Mouse (Mus musculus) forebrain, embryonic 10.5 days (tissue): Measurements from ENCODE around the gene Trpm4. TPM values are rescaled to one million over a fixed set of nuclear protein-coding genes. Genes with fewer than 3 reads are reported as not detected.
A peak's percentile ranks its signal among the peaks of the same experiment; 100 is the strongest.

ENCODE experiments used
- DNase-seq: peaks from one replicate; pipeline ENCODE4 v3.0.0-alpha.2; 2017; ENCODE audit warnings: low spot score; ENCODE audit errors: extremely low spot score
- H3K27ac ChIP-seq: fragments of 300-500 bp; sonication (generic); 2 replicates; pipeline ENCODE4 v1.5.1; 2016; ENCODE audit warnings: mild to moderate bottlenecking
- H3K27me3 ChIP-seq: fragments of 300-500 bp; sonication (generic); 2 replicates; pipeline ENCODE4 v1.6.1; 2016; ENCODE audit warnings: mild to moderate bottlenecking; ENCODE audit not compliant: poor library complexity, severe bottlenecking
- H3K36me3 ChIP-seq: fragments of 300-500 bp; sonication (generic); replicated peaks from 2 replicates; pipeline ENCODE4 v1.6.1; 2016; ENCODE audit warnings: mild to moderate bottlenecking, moderate library complexity
- H3K4me1 ChIP-seq: fragments of 300-500 bp; sonication (generic); 2 replicates; pipeline ENCODE4 v1.6.1; 2016
- H3K4me3 ChIP-seq: fragments of 300-500 bp; sonication (generic); 2 replicates; pipeline ENCODE4 v1.5.1; 2016; ENCODE audit warnings: mild to moderate bottlenecking, moderate library complexity
- H3K9me3 ChIP-seq: fragments of 300-500 bp; sonication (generic); 2 replicates; pipeline ENCODE4 v1.6.1; 2016; ENCODE audit warnings: mild to moderate bottlenecking, moderate library complexity
- WGBS: fragments of 180-500 bp; shearing (Covaris S2); methylation state at CpG from one replicate; pipeline ENCODE4 v1.1.7; 2016; 5-methylcytosine and 5-hydroxymethylcytosine counted together
- polyA plus RNA-seq: library from polyadenylated mRNA; unstranded; fragments of >200 nt; fragmentation: Nextera tagmentation; extraction: Ambion mirVana; gene quantifications from 2 replicates; pipeline ENCODE4 v1.2.1, GENCODE M21; 2016

Gene Trpm4
- 8.3 and 8.9 TPM in 2 replicates for polyA plus RNA-seq

- H3K4me1 ChIP-seq, result peaks cover 49% of the 10 kb centered on the region
- peak within 1 kb of the TSS; percentile 83 for H3K27ac ChIP-seq
- no peaks in the 10 kb centered on the region for H3K36me3 ChIP-seq
- peak; percentile 82 for DNase-seq
- H3K27me3 ChIP-seq, result peaks cover 61% of the 10 kb centered on the region
- H3K4me3 ChIP-seq, result peak within 1 kb of the TSS; percentile 70
- H3K9me3 ChIP-seq, result no peaks in the 10 kb centered on the region
- under 1% methylated on average over 38 of the region's 38 CpGs for WGBS
Measured at GRCm38 (mm10) chr7:45333431-45333982, at the start of gene Trpm4. TSS of gene Trpm4 (minus strand) at chr7:45333780.

- H3K4me3 ChIP-seq, result no peak overlapping the region
- peaks cover 95% of the 10 kb centered on the region for H3K36me3 ChIP-seq
- 87% methylated on average over 1 of the region's 1 CpGs for WGBS
- H3K9me3 ChIP-seq, result no peaks in the 10 kb centered on the region
- H3K4me1 ChIP-seq, result peaks cover 7% of the 10 kb centered on the region
- no peak for DNase-seq
- no peaks in the 10 kb centered on the region for H3K27me3 ChIP-seq
- H3K27ac ChIP-seq, result no peak overlapping the region
Measured at GRCm38 (mm10) chr7:45376057-45376456, 42.5 kb upstream of the Trpm4 start.

- Histone ChIP-seq H3K36me3 (peaks cover 81% of the 10 kb centered on the region), H3K27ac (no peak overlapping the region)
- WGBS, result 96% methylated on average over 8 of the region's 8 CpGs
Measured at GRCm38 (mm10) chr7:45374620-45375019, 41.0 kb upstream of the Trpm4 start.

GRCm38 (mm10) chr7:45372371-45372770, 38.8 kb upstream of the Trpm4 start:
- no peaks in the 10 kb centered on the region for H3K9me3 ChIP-seq
- no peak overlapping the region for H3K4me3 ChIP-seq
- peaks cover 29% of the 10 kb centered on the region for H3K27me3 ChIP-seq
- H3K27ac ChIP-seq, result no peak overlapping the region
- peaks cover 59% of the 10 kb centered on the region for H3K36me3 ChIP-seq
- WGBS, result 88% methylated on average over 5 of the region's 5 CpGs
- no peak for DNase-seq
- H3K4me1 ChIP-seq, result peaks cover 35% of the 10 kb centered on the region

More at GRCm38 (mm10) chr7:45374620-45375019, 41.0 kb upstream of the Trpm4 start:
- peaks cover 21% of the 10 kb centered on the region for H3K4me1 ChIP-seq
- no peaks in the 10 kb centered on the region for H3K9me3 ChIP-seq
- peaks cover 9% of the 10 kb centered on the region for H3K27me3 ChIP-seq
- no peak overlapping the region for H3K4me3 ChIP-seq
- no peak for DNase-seq

GRCm38 (mm10) chr7:45370475-45371311, 37.1 kb upstream of the Trpm4 start, which contains the start of gene Lin7b:
TSS of gene Lin7b (minus strand) at chr7:45370583.
- DNase-seq, result peak; percentile 87
- Histone ChIP-seq H3K9me3 (no peaks in the 10 kb centered on the region), H3K27ac (peak within 1 kb of the TSS; percentile 54), H3K4me3 (peak within 1 kb of the TSS; percentile 60), H3K36me3 (peaks cover 42% of the 10 kb centered on the region), H3K4me1 (peaks cover 48% of the 10 kb centered on the region), H3K27me3 (peaks cover 39% of the 10 kb centered on the region)
- 13% methylated on average over 28 of the region's 28 CpGs for WGBS

- H3K27ac ChIP-seq, result peak overlapping the region; percentile 54
- 10% methylated on average over 52 of the region's 52 CpGs for WGBS
Measured at GRCm38 (mm10) chr7:45369836-45370474, 36.4 kb upstream of the Trpm4 start.

GRCm38 (mm10) chr7:45369022-45369745, 35.6 kb upstream of the Trpm4 start:
- H3K27ac ChIP-seq, result no peak overlapping the region
- peaks cover 55% of the 10 kb centered on the region for H3K27me3 ChIP-seq
- WGBS, result 75% methylated on average over 16 of the region's 16 CpGs
- no peaks in the 10 kb centered on the region for H3K9me3 ChIP-seq
- DNase-seq, result no peak
- peaks cover 29% of the 10 kb centered on the region for H3K36me3 ChIP-seq
- H3K4me1 ChIP-seq, result peaks cover 53% of the 10 kb centered on the region
- H3K4me3 ChIP-seq, result peak overlapping the region; percentile 60

More at GRCm38 (mm10) chr7:45369836-45370474, 36.4 kb upstream of the Trpm4 start:
- DNase-seq, result peak; percentile 44
- H3K27me3 ChIP-seq, result peaks cover 47% of the 10 kb centered on the region
- H3K36me3 ChIP-seq, result peaks cover 36% of the 10 kb centered on the region
- H3K9me3 ChIP-seq, result no peaks in the 10 kb centered on the region
- H3K4me3 ChIP-seq, result peak overlapping the region; percentile 60
- H3K4me1 ChIP-seq, result peaks cover 53% of the 10 kb centered on the region

- Histone ChIP-seq H3K9me3 (no peaks in the 10 kb centered on the region), H3K36me3 (peaks cover 19% of the 10 kb centered on the region), H3K4me3 (peak overlapping the region; percentile 80), H3K27ac (peak overlapping the region; percentile 89), H3K27me3 (peaks cover 65% of the 10 kb centered on the region), H3K4me1 (peaks cover 53% of the 10 kb centered on the region)
- DNase-seq, result no peak
- 78% methylated on average over 15 of the region's 15 CpGs for WGBS
Measured at GRCm38 (mm10) chr7:45368178-45368577, 34.6 kb upstream of the Trpm4 start.

- H3K4me1 ChIP-seq, result peaks cover 62% of the 10 kb centered on the region
- H3K4me3 ChIP-seq, result peak overlapping the region; percentile 80
- peaks cover 10% of the 10 kb centered on the region for H3K36me3 ChIP-seq
- H3K9me3 ChIP-seq, result no peaks in the 10 kb centered on the region
- peak overlapping the region; percentile 89 for H3K27ac ChIP-seq
- peak; percentile 98 for DNase-seq
- under 1% methylated on average over 70 of the region's 70 CpGs for WGBS
- peaks cover 74% of the 10 kb centered on the region for H3K27me3 ChIP-seq
Measured at GRCm38 (mm10) chr7:45367020-45367880, 33.7 kb upstream of the Trpm4 start.

GRCm38 (mm10) chr7:45366652-45367019, 33.1 kb upstream of the Trpm4 start, which contains the start of gene Ppfia3:
TSS of gene Ppfia3 (minus strand) at chr7:45367019.
- Histone ChIP-seq H3K4me3 (peak within 1 kb of the TSS; percentile 80), H3K27me3 (peaks cover 80% of the 10 kb centered on the region), H3K27ac (peak within 1 kb of the TSS; percentile 89), H3K9me3 (no peaks in the 10 kb centered on the region), H3K36me3 (peaks cover 4% of the 10 kb centered on the region), H3K4me1 (peaks cover 67% of the 10 kb centered on the region)
- DNase-seq, result no peak
- WGBS, result 0% methylated on average over 25 of the region's 26 CpGs

GRCm38 (mm10) chr7:45365742-45366651, 32.4 kb upstream of the Trpm4 start:
- 2% methylated on average over 35 of the region's 35 CpGs for WGBS
- H3K27ac ChIP-seq, result peak overlapping the region; percentile 89

More at GRCm38 (mm10) chr7:45365742-45366651, 32.4 kb upstream of the Trpm4 start:
- Histone ChIP-seq H3K9me3 (no peaks in the 10 kb centered on the region), H3K27me3 (peaks cover 86% of the 10 kb centered on the region), H3K4me3 (peak overlapping the region; percentile 80), H3K4me1 (peaks cover 67% of the 10 kb centered on the region), H3K36me3 (no peaks in the 10 kb centered on the region)
- peak; percentile 52 for DNase-seq
